Mouse (Mus musculus) heart, embryonic 12.5 days (tissue): ENCODE measurements around the gene Mettl17. TPM values are rescaled to one million over a fixed set of nuclear protein-coding genes. Genes with fewer than 3 reads are reported as not detected.
A peak's percentile ranks its signal among the peaks of the same experiment; 100 is the strongest.
"Not testable (repeated sequence)": the region's sequence is repeated elsewhere in the genome, so short reads cannot be mapped to it uniquely, and the experiment has no call there.

Experiments
- ATAC-seq: fragments of 200-750 bp; cut with Nextera tagmentation; 2 replicates; pipeline ENCODE4 v1.8.0; 2017; ENCODE audit warnings: moderate TSS enrichment, moderate library complexity; ENCODE audit not compliant: insufficient number of reproducible peaks, low FRiP score
- H3K27ac ChIP-seq: fragments of 300-500 bp; sonication (generic); 2 replicates; pipeline ENCODE4 v1.5.1; 2016; ENCODE audit warnings: mild to moderate bottlenecking, moderate library complexity; ENCODE audit not compliant: poor library complexity, severe bottlenecking
- H3K27me3 ChIP-seq: fragments of 300-500 bp; sonication (generic); replicated peaks from 2 replicates; pipeline ENCODE4 v1.6.1; 2016; ENCODE audit warnings: mild to moderate bottlenecking, moderate library complexity
- H3K36me3 ChIP-seq: fragments of 300-500 bp; sonication (generic); 2 replicates; pipeline ENCODE4 v1.6.1; 2016; ENCODE audit warnings: mild to moderate bottlenecking, moderate library complexity
- H3K4me1 ChIP-seq: fragments of 300-500 bp; sonication (generic); replicated peaks from 2 replicates; pipeline ENCODE4 v1.6.1; 2016; ENCODE audit warnings: mild to moderate bottlenecking
- H3K4me2 ChIP-seq: fragments of 300-500 bp; sonication (generic); 2 replicates; pipeline ENCODE4 v1.6.1; 2016; ENCODE audit warnings: mild to moderate bottlenecking, moderate library complexity
- H3K4me3 ChIP-seq: fragments of 300-500 bp; sonication (generic); 2 replicates; pipeline ENCODE4 v1.5.1; 2016; ENCODE audit warnings: mild to moderate bottlenecking
- H3K9ac ChIP-seq: fragments of 300-500 bp; sonication (generic); 2 replicates; pipeline ENCODE4 v1.6.1; 2016; ENCODE audit warnings: mild to moderate bottlenecking, moderate library complexity
- H3K9me3 ChIP-seq: fragments of 300-500 bp; sonication (generic); replicated peaks from 2 replicates; pipeline ENCODE4 v1.6.1; 2016; ENCODE audit warnings: mild to moderate bottlenecking, moderate library complexity
- WGBS: fragments of 180-500 bp; shearing (Covaris S2); methylation state at CpG from one replicate; pipeline ENCODE4 v1.1.7; 2016; 5-methylcytosine and 5-hydroxymethylcytosine counted together
- polyA plus RNA-seq: library from polyadenylated mRNA; unstranded; fragments of >200 nt; fragmentation: Nextera tagmentation; extraction: Ambion mirVana; gene quantifications from 2 replicates; pipeline ENCODE4 v1.2.1, GENCODE M21; 2016

Gene Mettl17
- polyA plus RNA-seq: 39.7 and 40.4 TPM in 2 replicates

- Histone ChIP-seq H3K9me3 (no peaks in the 10 kb centered on the region), H3K9ac (peak within 1 kb of the TSS; percentile 85), H3K4me3 (peak within 1 kb of the TSS; percentile 80), H3K36me3 (peaks cover 36% of the 10 kb centered on the region), H3K27ac (peak within 1 kb of the TSS; percentile 87), H3K4me2 (peak within 1 kb of the TSS; percentile 98), H3K4me1 (peaks cover 11% of the 10 kb centered on the region), H3K27me3 (no peaks in the 10 kb centered on the region)
- ATAC-seq: peak; percentile 96
- WGBS: under 1% methylated on average over 43 of the region's 43 CpGs
Observed at GRCm38 (mm10) chr14:51884598-51885331, at the start of gene Mettl17. Mettl17 (plus strand) TSS chr14:51884842.

GRCm38 (mm10) chr14:51838480-51838879 is 46.2 kb upstream of the Mettl17 start:
- H3K4me2 ChIP-seq, H3K36me3 ChIP-seq, H3K27me3 ChIP-seq, H3K4me1 ChIP-seq, H3K9me3 ChIP-seq, H3K9ac ChIP-seq, H3K4me3 ChIP-seq, ATAC-seq, H3K27ac ChIP-seq: not testable (repeated sequence)
- WGBS: 21% methylated on average over 2 of the region's 2 CpGs

- no peak overlapping the region for H3K4me3 ChIP-seq
- no peaks in the 10 kb centered on the region for H3K36me3 ChIP-seq
- H3K9ac ChIP-seq: no peak overlapping the region
- no peaks in the 10 kb centered on the region for H3K9me3 ChIP-seq
- ATAC-seq: no peak
- 64% methylated on average over 1 of the region's 1 CpGs for WGBS
- no peaks in the 10 kb centered on the region for H3K27me3 ChIP-seq
- H3K4me1 ChIP-seq: no peaks in the 10 kb centered on the region; the same call in 1 of the 2 replicates
- no peak overlapping the region for H3K4me2 ChIP-seq
- no peak overlapping the region for H3K27ac ChIP-seq
Observed at GRCm38 (mm10) chr14:51842250-51842649, 42.4 kb upstream of the Mettl17 start.

- H3K36me3 ChIP-seq: no peaks in the 10 kb centered on the region
- no peak overlapping the region for H3K4me3 ChIP-seq
- 68% methylated on average over 2 of the region's 2 CpGs for WGBS
- H3K4me1 ChIP-seq: no peaks in the 10 kb centered on the region; the same call in 1 of the 2 replicates
- no peak overlapping the region for H3K9ac ChIP-seq
- no peaks in the 10 kb centered on the region for H3K27me3 ChIP-seq
- no peak overlapping the region for H3K27ac ChIP-seq
- H3K4me2 ChIP-seq: no peak overlapping the region
- no peaks in the 10 kb centered on the region for H3K9me3 ChIP-seq
- no peak for ATAC-seq
Observed at GRCm38 (mm10) chr14:51842781-51843180, 41.9 kb upstream of the Mettl17 start.

- Histone ChIP-seq H3K4me1 (no peaks in the 10 kb centered on the region; the same call in 1 of the 2 replicates), H3K9me3 (no peaks in the 10 kb centered on the region), H3K27ac (no peak overlapping the region), H3K27me3 (no peaks in the 10 kb centered on the region), H3K4me3 (no peak overlapping the region), H3K4me2 (no peak overlapping the region), H3K9ac (no peak overlapping the region), H3K36me3 (no peaks in the 10 kb centered on the region)
- ATAC-seq: no peak
Observed at GRCm38 (mm10) chr14:51843882-51844281, 40.8 kb upstream of the Mettl17 start.

- no peaks in the 10 kb centered on the region for H3K27me3 ChIP-seq
- H3K9ac ChIP-seq: no peak overlapping the region
- no peaks in the 10 kb centered on the region for H3K9me3 ChIP-seq
- no peaks in the 10 kb centered on the region for H3K36me3 ChIP-seq
- WGBS: 62% methylated on average over 3 of the region's 3 CpGs
- H3K4me1 ChIP-seq: no peaks in the 10 kb centered on the region; the same call in 1 of the 2 replicates
- no peak for ATAC-seq
- no peak overlapping the region for H3K4me2 ChIP-seq
- H3K27ac ChIP-seq: no peak overlapping the region
- H3K4me3 ChIP-seq: no peak overlapping the region
Observed at GRCm38 (mm10) chr14:51846566-51846965, 38.1 kb upstream of the Mettl17 start.

GRCm38 (mm10) chr14:51851006-51851405 is 33.6 kb upstream of the Mettl17 start:
- H3K4me3 ChIP-seq, H3K27ac ChIP-seq: not testable (repeated sequence)
- 49% methylated on average over 3 of the region's 3 CpGs for WGBS

GRCm38 (mm10) chr14:51853399-51853798 is 31.2 kb upstream of the Mettl17 start, which contains the start of gene Ear6:
Ear6 (plus strand) TSS chr14:51853699.
- H3K4me3 ChIP-seq: no peak within 1 kb of the TSS
- no peak within 1 kb of the TSS for H3K9ac ChIP-seq
- H3K4me1 ChIP-seq: no peaks in the 10 kb centered on the region
- no peaks in the 10 kb centered on the region for H3K9me3 ChIP-seq
- H3K27me3 ChIP-seq: no peaks in the 10 kb centered on the region
- no peaks in the 10 kb centered on the region for H3K36me3 ChIP-seq
- no peak within 1 kb of the TSS for H3K4me2 ChIP-seq
- ATAC-seq: no peak
- H3K27ac ChIP-seq: no peak within 1 kb of the TSS

More at GRCm38 (mm10) chr14:51851006-51851405, 33.6 kb upstream of the Mettl17 start:
- not testable (repeated sequence) for H3K27me3 ChIP-seq, ATAC-seq, H3K36me3 ChIP-seq, H3K9me3 ChIP-seq, H3K4me1 ChIP-seq, H3K4me2 ChIP-seq, H3K9ac ChIP-seq

GRCm38 (mm10) chr14:51855280-51855679 is 29.4 kb upstream of the Mettl17 start:
- H3K9me3 ChIP-seq, H3K27me3 ChIP-seq, H3K27ac ChIP-seq, H3K4me3 ChIP-seq, H3K4me2 ChIP-seq, H3K4me1 ChIP-seq, H3K9ac ChIP-seq, H3K36me3 ChIP-seq, ATAC-seq: not testable (repeated sequence)
- 69% methylated on average over 7 of the region's 7 CpGs for whole genome bisulfite sequencing

- H3K27ac ChIP-seq, ATAC-seq, H3K9ac ChIP-seq, H3K4me3 ChIP-seq, H3K4me2 ChIP-seq, H3K9me3 ChIP-seq, H3K4me1 ChIP-seq, H3K27me3 ChIP-seq, H3K36me3 ChIP-seq: not testable (repeated sequence)
- WGBS: 10% methylated on average over 1 of the region's 1 CpGs
Observed at GRCm38 (mm10) chr14:51863603-51864002, 21.0 kb upstream of the Mettl17 start.

GRCm38 (mm10) chr14:51870756-51871155 is 13.9 kb upstream of the Mettl17 start:
- no peaks in the 10 kb centered on the region for H3K4me1 ChIP-seq
- H3K27me3 ChIP-seq: 0 out of 2 replicates have a peak, but pooled peaks cover under 1% of the 10 kb centered on the region
- no peak overlapping the region for H3K4me3 ChIP-seq
- H3K36me3 ChIP-seq: no peaks in the 10 kb centered on the region
- no peak overlapping the region for H3K4me2 ChIP-seq
- no peak overlapping the region for H3K9ac ChIP-seq
- no peaks in the 10 kb centered on the region for H3K9me3 ChIP-seq
- 73% methylated on average over 2 of the region's 2 CpGs for WGBS
- ATAC-seq: no peak
- no peak overlapping the region for H3K27ac ChIP-seq

- ATAC-seq: no peak
- Histone ChIP-seq H3K4me2 (no peak overlapping the region), H3K9ac (no peak overlapping the region), H3K36me3 (no peaks in the 10 kb centered on the region), H3K9me3 (no peaks in the 10 kb centered on the region), H3K4me1 (no peaks in the 10 kb centered on the region), H3K4me3 (no peak overlapping the region), H3K27me3 (0 out of 2 replicates have a peak, but pooled peaks cover 6% of the 10 kb centered on the region), H3K27ac (no peak overlapping the region)
- WGBS: 74% methylated on average over 9 of the region's 9 CpGs
Observed at GRCm38 (mm10) chr14:51871741-51872140, 12.9 kb upstream of the Mettl17 start.
